Mouse (Mus musculus) thymus, adult 2 months (tissue): ENCODE results near the gene Me1. TPM values are rescaled to one million over a fixed set of nuclear protein-coding genes. Genes with fewer than 3 reads are reported as not detected.

Source experiments
- DNase-seq: peaks from one replicate; pipeline ENCODE4 v3.0.0; 2021
- H3K27ac ChIP-seq: fragments of 200-500 bp; 2 replicates; pipeline ENCODE4 v1.5.1; 2012; ENCODE audit warnings: low read length, control low read depth; ENCODE audit not compliant: control insufficient read depth, insufficient read depth
- H3K27me3 ChIP-seq: fragments of 200-500 bp; 2 replicates; pipeline ENCODE4 v1.6.1; 2012; ENCODE audit warnings: mild to moderate bottlenecking, low read length, moderate library complexity, mixed read lengths; ENCODE audit not compliant: control insufficient read depth, insufficient read depth
- H3K36me3 ChIP-seq: fragments of 200-500 bp; 2 replicates; pipeline ENCODE4 v1.6.1; 2012; ENCODE audit warnings: mild to moderate bottlenecking, low read length, moderate library complexity; ENCODE audit not compliant: control insufficient read depth, insufficient read depth
- H3K4me1 ChIP-seq: fragments of 200-500 bp; replicated peaks from 2 replicates; pipeline ENCODE4 v1.6.1; 2012; ENCODE audit warnings: low read length; ENCODE audit not compliant: control insufficient read depth, insufficient read depth
- H3K4me3 ChIP-seq: fragments of 200-500 bp; 2 replicates; pipeline ENCODE4 v1.5.1; 2012; ENCODE audit warnings: mild to moderate bottlenecking, low read length, control low read depth, moderate library complexity; ENCODE audit not compliant: control insufficient read depth, insufficient read depth
- CTCF ChIP-seq: fragments of 200-500 bp; IDR thresholded peaks from 2 replicates; pipeline ENCODE4 v1.5.1; 2012; ENCODE audit warnings: mild to moderate bottlenecking, control low read depth, low read length, moderate library complexity, borderline replicate concordance; ENCODE audit not compliant: control insufficient read depth, poor library complexity, insufficient read depth; ENCODE audit errors: extremely low read depth
- POLR2A ChIP-seq: fragments of 200-500 bp; IDR thresholded peaks from 2 replicates; pipeline ENCODE4 v1.6.1; 2012; ENCODE audit warnings: mild to moderate bottlenecking, low read length, control low read depth, moderate library complexity; ENCODE audit not compliant: control insufficient read depth, poor library complexity, insufficient read depth; ENCODE audit errors: extremely low read depth
- WGBS: fragments of 180-500 bp; shearing (Covaris S2); methylation state at CpG from one replicate; pipeline ENCODE4 v1.1.7; 2018; 5-methylcytosine and 5-hydroxymethylcytosine counted together
- polyA plus RNA-seq: library from polyadenylated mRNA; depleted of rRNA; stranded (reverse); fragments of >200 nt; gene quantifications from 2 replicates; pipeline ENCODE4 v1.2.3, GENCODE M21; 2012; rRNA removed

Gene Me1
- polyA plus RNA-seq, 1 experiment, result 24.6 TPM

GRCm38 (mm10) chr9:86554641-86555040 lies 141.1 kb downstream of the Me1 start:
- no peak overlapping the region for H3K27ac ChIP-seq
- H3K36me3 ChIP-seq, result peaks cover 55% of the 10 kb centered on the region
- no peaks in the 10 kb centered on the region for H3K4me1 ChIP-seq
- no peak for TF ChIP-seq POLR2A
- no peak for TF ChIP-seq CTCF
- no peak for DNase-seq
- H3K4me3 ChIP-seq, result no peak overlapping the region
- no peaks in the 10 kb centered on the region for H3K27me3 ChIP-seq
- 95% methylated on average over 4 of the region's 4 CpGs for WGBS

- Histone ChIP-seq H3K4me1 (no peaks in the 10 kb centered on the region), H3K4me3 (no peak overlapping the region), H3K27ac (no peak overlapping the region), H3K36me3 (peaks cover 56% of the 10 kb centered on the region), H3K27me3 (no peaks in the 10 kb centered on the region)
- DNase-seq, result no peak
- 97% methylated on average over 9 of the region's 9 CpGs for WGBS
- TF ChIP-seq POLR2A, result no peak
Observed at GRCm38 (mm10) chr9:86553886-86554285, 141.9 kb downstream of the Me1 start.

- TF ChIP-seq POLR2A, result no peak
- no peak for TF ChIP-seq CTCF
- no peaks in the 10 kb centered on the region for H3K27me3 ChIP-seq
- H3K4me1 ChIP-seq, result no peaks in the 10 kb centered on the region
- H3K27ac ChIP-seq, result no peak overlapping the region
- DNase-seq, result no peak
- WGBS, result 93% methylated on average over 3 of the region's 3 CpGs
- H3K36me3 ChIP-seq, result peaks cover 52% of the 10 kb centered on the region
- H3K4me3 ChIP-seq, result no peak overlapping the region
Observed at GRCm38 (mm10) chr9:86550717-86551116, 145.0 kb downstream of the Me1 start.

- TF ChIP-seq POLR2A (no peak), CTCF (no peak)
- DNase-seq, result no peak
- WGBS, result 96% methylated on average over 5 of the region's 5 CpGs
- Histone ChIP-seq H3K4me3 (no peak overlapping the region), H3K27me3 (no peaks in the 10 kb centered on the region), H3K4me1 (no peaks in the 10 kb centered on the region), H3K27ac (no peak overlapping the region), H3K36me3 (peaks cover 53% of the 10 kb centered on the region)
Observed at GRCm38 (mm10) chr9:86549637-86550162, 146.1 kb downstream of the Me1 start.

GRCm38 (mm10) chr9:86544559-86544958 lies 151.2 kb downstream of the Me1 start:
- Histone ChIP-seq H3K4me3 (no peak overlapping the region), H3K27me3 (no peaks in the 10 kb centered on the region), H3K36me3 (peaks cover 38% of the 10 kb centered on the region), H3K4me1 (no peaks in the 10 kb centered on the region), H3K27ac (no peak overlapping the region)
- no peak for DNase-seq
- TF ChIP-seq CTCF (no peak), POLR2A (no peak)
- WGBS, result 84% methylated on average over 1 of the region's 1 CpGs

GRCm38 (mm10) chr9:86543451-86543850 lies 152.3 kb downstream of the Me1 start:
- 97% methylated on average over 3 of the region's 3 CpGs for WGBS
- H3K4me1 ChIP-seq, result no peaks in the 10 kb centered on the region
- H3K4me3 ChIP-seq, result no peak overlapping the region
- H3K36me3 ChIP-seq, result peaks cover 38% of the 10 kb centered on the region
- DNase-seq, result no peak
- H3K27ac ChIP-seq, result no peak overlapping the region
- no peak for TF ChIP-seq POLR2A
- no peak for TF ChIP-seq CTCF
- H3K27me3 ChIP-seq, result no peaks in the 10 kb centered on the region

GRCm38 (mm10) chr9:86534071-86534470 lies 161.7 kb downstream of the Me1 start:
- no peak for TF ChIP-seq CTCF
- no peak for TF ChIP-seq POLR2A
- H3K4me1 ChIP-seq, result no peaks in the 10 kb centered on the region
- H3K4me3 ChIP-seq, result no peak overlapping the region
- 95% methylated on average over 5 of the region's 5 CpGs for WGBS
- H3K27me3 ChIP-seq, result no peaks in the 10 kb centered on the region
- no peak for DNase-seq
- no peak overlapping the region for H3K27ac ChIP-seq
- H3K36me3 ChIP-seq, result peaks cover 9% of the 10 kb centered on the region; the same call in 1 of the 2 replicates

Other genes with a start within 250 kb of the Me1 start
- 2.2 and 2.7 TPM in 2 replicates for gene Ube2cbp, start 231.0 kb downstream of the Me1 start, polyA plus RNA-seq
- 17.3 and 19.7 TPM in 2 replicates for gene Dop1a, start 228.8 kb downstream of the Me1 start, polyA plus RNA-seq
- 3.5 and 4.5 TPM in 2 replicates for gene Pgm3, start 124.1 kb downstream of the Me1 start, polyA plus RNA-seq
- gene Rwdd2a, start 124.0 kb downstream of the Me1 start, polyA plus RNA-seq, result 1.8 and 2.0 TPM in 2 replicates
- gene Prss35, start 47.7 kb upstream of the Me1 start, polyA plus RNA-seq, result 0.08 and 0.16 TPM in 2 replicates
- gene Snap91, start 184.7 kb upstream of the Me1 start, polyA plus RNA-seq, result 5.4 and 6.0 TPM in 2 replicates